Mouse (Mus musculus): ENCODE measurements around the gene Vapa. TPM values are rescaled to one million over a fixed set of nuclear protein-coding genes. Genes with fewer than 3 reads are reported as not detected.
A peak's percentile ranks its signal among the peaks of the same experiment; 100 is the strongest.

Gene Vapa
- polyA plus RNA-seq, 1 experiment from 2014 or later, result 270 TPM

DNA sequence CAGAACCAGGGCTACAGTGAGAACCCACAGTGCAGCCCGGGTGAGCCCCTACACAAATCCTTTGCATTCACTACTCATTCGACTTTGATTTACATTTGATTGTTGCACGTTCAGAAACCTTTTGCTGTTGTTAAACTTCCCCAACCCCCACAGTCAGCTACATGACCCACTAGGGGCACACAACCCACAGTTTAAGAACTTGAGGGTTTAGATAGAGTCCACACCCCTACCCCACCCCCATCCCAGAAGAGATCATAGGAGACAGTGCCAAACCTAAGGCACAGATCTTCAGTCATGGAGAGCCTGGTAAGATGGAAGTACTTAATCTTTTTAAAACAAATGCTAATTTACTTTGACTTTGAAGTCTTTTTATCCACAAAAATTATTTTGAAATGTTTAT, 2.3 kb upstream of the Vapa start:
- Histone ChIP-seq H3K9ac (no peak overlapping the region), H3K36me3 (no peaks in the 10 kb centered on the region)
- 36% methylated on average over 3 of the region's 3 CpGs for WGBS

DNA sequence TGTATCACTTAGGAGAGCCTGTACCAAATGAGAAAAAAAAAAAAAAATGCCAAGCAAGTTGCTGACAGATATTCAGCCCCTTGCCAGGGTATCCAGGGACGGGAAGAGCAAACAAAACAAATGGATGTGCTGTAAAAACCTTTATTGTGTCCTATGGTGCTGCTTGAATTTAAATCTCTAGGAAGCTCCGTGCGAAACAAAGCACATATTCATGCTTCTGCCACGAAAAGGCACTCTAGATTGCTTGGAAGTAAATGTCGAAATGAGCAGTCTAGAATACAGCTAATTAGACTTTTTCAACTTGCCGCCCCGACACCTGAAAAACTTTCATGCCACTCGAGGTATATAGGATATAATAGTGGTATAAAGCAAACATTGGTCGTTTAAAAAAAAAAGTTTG, 1.1 kb upstream of the Vapa start:
- H3K9me3 ChIP-seq, result no peaks in the 10 kb centered on the region
- no peaks in the 10 kb centered on the region for H3K36me3 ChIP-seq
- no peak for ATAC-seq (ENCODE audit: low FRiP score, low read depth)
- peak overlapping the region; percentile 94 for H3K4me3 ChIP-seq
- peak overlapping the region; percentile 72 for H3K4me2 ChIP-seq
- H3K4me1 ChIP-seq (replicated peaks), result peaks cover 24% of the 10 kb centered on the region
- H3K27ac ChIP-seq (replicated peaks), result peak overlapping the region; percentile 99
- under 1% methylated on average over 9 of the region's 9 CpGs for WGBS
- no peaks in the 10 kb centered on the region for H3K27me3 ChIP-seq
- H3K9ac ChIP-seq, result peak overlapping the region; percentile 85

More for the DNA sequence above, 2.3 kb upstream of the Vapa start:
- Histone ChIP-seq H3K27ac (replicated peaks) (no peak overlapping the region), H3K4me3 (no peak overlapping the region), H3K4me2 (no peak overlapping the region), H3K4me1 (replicated peaks) (peaks cover 14% of the 10 kb centered on the region), H3K27me3 (no peaks in the 10 kb centered on the region), H3K9me3 (no peaks in the 10 kb centered on the region)
- ATAC-seq (ENCODE audit: low FRiP score, low read depth), result no peak

DNA sequence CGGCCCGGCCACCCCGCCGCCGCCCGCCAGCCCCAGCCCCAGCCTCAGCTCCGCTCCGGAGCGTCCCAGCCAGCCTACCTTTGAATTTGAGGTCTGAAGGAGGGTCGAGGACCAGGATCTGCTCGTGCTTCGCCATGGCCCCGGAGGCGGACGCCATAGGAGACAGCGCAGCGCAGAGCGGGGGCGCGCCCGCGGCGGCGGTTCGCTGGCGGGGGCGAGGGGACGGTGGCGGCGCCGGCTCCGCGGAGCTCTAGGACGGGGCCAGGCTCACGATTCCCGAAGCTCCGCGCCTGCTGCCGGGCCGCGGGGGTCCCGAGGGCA, 253 bp downstream of the Vapa start:
- Histone ChIP-seq H3K4me2 (peak overlapping the region; percentile 72), H3K4me3 (peak overlapping the region; percentile 94), H3K27ac (replicated peaks) (peak overlapping the region; percentile 99), H3K36me3 (no peaks in the 10 kb centered on the region), H3K9me3 (no peaks in the 10 kb centered on the region), H3K27me3 (no peaks in the 10 kb centered on the region), H3K9ac (peak overlapping the region; percentile 94), H3K4me1 (replicated peaks) (peaks cover 37% of the 10 kb centered on the region)
- peak; percentile 71 for ATAC-seq (ENCODE audit: low FRiP score, low read depth)
- WGBS, result under 1% methylated on average over 35 of the region's 42 CpGs

DNA sequence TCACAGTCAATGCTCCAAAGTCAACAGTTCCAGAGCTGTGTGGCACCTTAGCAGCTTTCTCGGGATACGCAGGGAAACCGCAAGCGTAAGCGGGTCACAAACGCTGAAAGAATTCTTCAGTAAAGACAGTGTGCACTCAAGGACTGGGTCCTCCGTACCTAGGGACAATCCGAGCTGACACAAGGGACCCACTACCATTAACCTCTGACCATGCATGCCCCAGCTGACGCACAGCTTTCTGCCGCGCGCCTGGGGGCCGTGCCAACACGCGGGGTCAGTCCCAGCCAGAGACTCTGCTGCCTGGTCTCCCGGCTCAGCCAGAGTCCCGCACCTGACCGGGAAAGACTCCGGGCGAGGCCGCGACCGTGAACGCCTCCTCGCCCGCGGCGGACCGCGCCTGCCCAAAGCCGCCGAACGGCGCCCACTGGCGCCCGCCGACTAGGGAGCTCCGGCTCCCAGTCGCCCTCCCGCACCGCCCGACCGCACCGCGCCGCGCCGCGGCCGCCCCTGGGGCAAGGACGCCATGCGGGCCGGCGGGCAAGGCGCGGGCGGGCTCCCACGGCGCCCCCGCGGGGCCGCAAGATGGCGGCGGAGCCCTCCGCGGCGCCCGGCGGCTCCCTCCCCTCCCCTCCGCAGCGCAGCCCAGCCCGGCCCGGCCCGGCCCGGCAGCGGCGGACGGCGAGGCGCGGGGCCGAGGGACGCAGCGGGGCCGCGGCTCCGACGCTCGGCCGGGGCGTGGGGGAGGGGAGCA, 789 bp downstream of the Vapa start:
- under 1% methylated on average over 57 of the region's 91 CpGs for WGBS
- peak overlapping the region; percentile 99 for H3K27ac ChIP-seq (replicated peaks)
- no peaks in the 10 kb centered on the region for H3K27me3 ChIP-seq
- peak; percentile 24 for ATAC-seq (ENCODE audit: low FRiP score, low read depth)
- peak overlapping the region; percentile 94 for H3K4me3 ChIP-seq
- H3K4me2 ChIP-seq, result peak overlapping the region; percentile 72
- peak overlapping the region; percentile 94 for H3K9ac ChIP-seq
- no peaks in the 10 kb centered on the region for H3K36me3 ChIP-seq
- H3K4me1 ChIP-seq (replicated peaks), result peaks cover 42% of the 10 kb centered on the region
- no peaks in the 10 kb centered on the region for H3K9me3 ChIP-seq

DNA sequence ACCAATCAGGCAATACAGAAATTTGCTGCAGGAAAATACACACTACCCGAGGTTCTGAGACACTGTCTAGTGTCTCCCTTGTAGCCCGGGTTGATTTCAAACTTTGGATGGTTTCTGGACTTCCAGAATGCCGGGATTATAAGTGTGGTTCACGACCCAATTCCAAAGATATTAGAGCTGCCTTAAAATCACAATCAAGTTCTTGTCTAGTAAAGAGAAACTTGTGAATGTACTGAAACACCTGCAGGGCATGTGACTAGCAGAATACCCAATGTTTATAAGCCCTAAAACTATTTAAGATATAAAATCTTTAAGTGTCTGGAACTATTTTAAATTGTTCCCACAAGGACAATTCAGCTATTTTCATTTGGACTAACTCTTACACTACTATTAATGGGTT, 1.6 kb downstream of the Vapa start:
- H3K36me3 ChIP-seq, result no peaks in the 10 kb centered on the region
- peaks cover 45% of the 10 kb centered on the region for H3K4me1 ChIP-seq (replicated peaks)
- 14% methylated on average over 4 of the region's 4 CpGs for WGBS
- no peaks in the 10 kb centered on the region for H3K27me3 ChIP-seq
- H3K27ac ChIP-seq (replicated peaks), result no peak overlapping the region
- H3K9ac ChIP-seq, result peak overlapping the region; percentile 94; the same call in 1 of the 2 replicates
- no peak for ATAC-seq (ENCODE audit: low FRiP score, low read depth)
- H3K4me3 ChIP-seq, result peak overlapping the region; percentile 94
- peak overlapping the region; percentile 72 for H3K4me2 ChIP-seq
- no peaks in the 10 kb centered on the region for H3K9me3 ChIP-seq

DNA sequence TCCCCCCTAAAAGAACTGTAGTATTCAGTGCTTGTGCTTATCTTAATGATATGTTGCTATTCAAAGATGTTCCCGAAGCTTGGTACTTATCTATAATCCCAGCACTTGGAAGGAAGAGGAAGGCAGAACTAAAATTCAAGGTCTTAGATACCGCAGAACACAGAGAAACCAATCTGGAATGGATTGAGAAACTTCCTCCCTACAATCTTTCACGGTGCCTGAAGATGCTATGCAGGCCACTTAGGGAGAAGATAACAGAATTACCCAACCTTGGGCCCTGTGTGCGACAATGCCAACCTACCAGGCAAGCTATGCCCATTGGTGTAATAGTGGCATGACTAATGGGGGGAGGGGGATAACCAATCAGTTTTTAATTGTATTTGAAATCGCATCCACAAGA, 4.6 kb downstream of the Vapa start:
- H3K27me3 ChIP-seq, result no peaks in the 10 kb centered on the region
- H3K36me3 ChIP-seq, result no peaks in the 10 kb centered on the region
- peaks cover 50% of the 10 kb centered on the region for H3K4me1 ChIP-seq (replicated peaks)
- no peak overlapping the region for H3K9ac ChIP-seq
- H3K9me3 ChIP-seq, result no peaks in the 10 kb centered on the region
- H3K27ac ChIP-seq (replicated peaks), result no peak overlapping the region
- H3K4me2 ChIP-seq, result no peak overlapping the region
- no peak overlapping the region for H3K4me3 ChIP-seq
- ATAC-seq (ENCODE audit: low FRiP score, low read depth), result no peak
- 73% methylated on average over 5 of the region's 5 CpGs for WGBS

DNA sequence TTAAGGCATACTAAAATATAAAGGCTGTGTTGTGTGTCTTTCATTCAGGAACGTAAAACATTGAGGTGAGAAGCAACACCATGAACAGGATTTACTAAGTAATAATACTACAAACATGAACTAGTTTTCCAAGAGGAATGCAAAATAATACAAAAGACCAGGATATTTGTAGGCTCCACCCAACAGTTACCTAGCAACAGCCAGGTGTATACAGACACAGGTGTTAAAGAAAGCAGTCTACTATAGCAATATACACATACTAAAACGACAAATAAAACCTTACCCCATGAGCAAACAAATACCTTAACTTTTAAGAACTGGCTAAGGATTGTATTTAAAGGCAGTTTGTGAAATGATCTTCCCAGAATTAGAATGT, 5.1 kb downstream of the Vapa start:
- Histone ChIP-seq H3K36me3 (no peaks in the 10 kb centered on the region), H3K27ac (replicated peaks) (no peak overlapping the region), H3K9ac (no peak overlapping the region), H3K9me3 (no peaks in the 10 kb centered on the region), H3K4me1 (replicated peaks) (peaks cover 51% of the 10 kb centered on the region), H3K4me2 (no peak overlapping the region), H3K4me3 (no peak overlapping the region), H3K27me3 (no peaks in the 10 kb centered on the region)
- WGBS, result 82% methylated on average over 2 of the region's 2 CpGs
- ATAC-seq (ENCODE audit: low FRiP score, low read depth), result no peak

DNA sequence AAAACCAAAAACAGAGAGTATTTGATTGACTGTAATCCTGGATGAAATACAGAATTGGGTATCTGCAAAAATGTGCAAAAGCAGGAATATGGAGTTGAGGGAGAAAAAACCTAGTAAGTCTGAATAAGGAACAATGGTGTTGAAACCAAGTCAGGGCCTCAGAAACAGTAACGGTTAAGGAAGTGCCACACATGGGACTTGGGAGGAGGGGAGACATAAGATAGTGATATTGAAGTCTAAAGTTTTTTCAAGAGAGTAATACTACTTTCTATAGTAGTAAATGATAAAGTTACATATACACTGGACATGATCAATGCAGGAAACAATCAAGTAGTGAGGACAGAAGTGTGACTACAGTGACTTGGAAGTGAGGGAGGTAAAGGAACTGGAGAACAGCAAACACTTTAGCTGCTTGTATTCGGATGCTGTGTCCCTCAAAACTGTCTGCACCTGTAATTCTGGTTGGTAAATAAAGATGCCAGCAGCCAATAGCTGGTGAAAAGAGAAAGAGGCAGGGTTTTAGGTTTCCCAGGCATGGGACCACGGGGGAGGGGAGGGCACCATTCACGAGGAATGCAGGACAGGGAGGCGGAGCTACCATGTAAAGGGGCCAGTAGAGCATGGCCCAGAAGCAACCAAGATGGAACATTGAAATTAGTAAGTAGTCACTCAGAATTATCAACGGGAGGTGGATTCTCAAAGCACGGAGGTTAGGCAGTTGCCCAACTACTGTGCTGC, 5.6 kb downstream of the Vapa start:
- no peak for ATAC-seq (ENCODE audit: low FRiP score, low read depth)
- peaks cover 51% of the 10 kb centered on the region for H3K4me1 ChIP-seq (replicated peaks)
- no peaks in the 10 kb centered on the region for H3K27me3 ChIP-seq
- 44% methylated on average over 7 of the region's 7 CpGs for WGBS
- H3K27ac ChIP-seq (replicated peaks), result no peak overlapping the region
- no peak overlapping the region for H3K4me2 ChIP-seq
- H3K9me3 ChIP-seq, result no peaks in the 10 kb centered on the region
- no peaks in the 10 kb centered on the region for H3K36me3 ChIP-seq
- H3K4me3 ChIP-seq, result no peak overlapping the region
- H3K9ac ChIP-seq, result no peak overlapping the region

DNA sequence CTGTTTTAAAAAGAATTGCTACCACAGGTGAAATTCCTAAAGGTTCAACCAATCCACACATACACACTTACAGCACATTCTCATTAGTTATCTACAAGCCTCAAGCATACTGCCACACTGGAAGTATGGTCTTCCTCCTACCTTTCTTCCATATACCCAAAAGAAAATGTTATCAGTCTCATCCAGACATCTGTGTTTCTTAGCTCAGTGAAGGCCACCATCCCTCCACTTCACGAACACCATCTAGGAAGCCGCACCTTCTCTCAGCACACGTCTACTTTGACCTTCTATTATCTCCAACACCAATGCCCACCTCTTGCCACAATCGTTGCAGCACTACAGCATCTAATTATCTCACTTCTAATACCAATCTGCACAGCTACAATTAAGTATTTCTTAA, 7.3 kb downstream of the Vapa start:
- WGBS, result 85% methylated on average over 4 of the region's 4 CpGs
- Histone ChIP-seq H3K9ac (no peak overlapping the region), H3K27me3 (no peaks in the 10 kb centered on the region), H3K4me3 (no peak overlapping the region), H3K27ac (replicated peaks) (no peak overlapping the region), H3K4me2 (no peak overlapping the region), H3K4me1 (replicated peaks) (peaks cover 45% of the 10 kb centered on the region), H3K36me3 (no peaks in the 10 kb centered on the region), H3K9me3 (no peaks in the 10 kb centered on the region)
- ATAC-seq (ENCODE audit: low FRiP score, low read depth), result no peak

DNA sequence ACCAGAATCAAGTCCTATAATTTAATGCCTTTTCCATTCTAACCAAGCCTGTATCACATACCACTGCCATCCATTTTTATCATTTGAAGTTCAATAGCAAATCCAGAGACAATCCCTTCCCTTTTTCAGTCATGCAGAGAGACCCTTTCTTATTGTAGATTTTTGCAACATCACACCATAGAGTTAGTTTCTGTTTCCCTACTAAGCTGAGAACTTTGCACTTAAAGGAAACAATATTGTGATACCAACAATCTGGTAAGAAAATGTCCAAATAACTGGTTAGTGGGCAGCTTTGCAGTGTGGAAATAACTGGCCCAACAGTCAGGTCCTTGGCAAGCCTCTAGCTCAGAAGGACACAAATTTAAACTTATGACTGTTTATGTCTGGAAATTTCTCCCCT, 8.5 kb downstream of the Vapa start:
- H3K9ac ChIP-seq, result no peak overlapping the region
- no peak overlapping the region for H3K27ac ChIP-seq (replicated peaks)
- no peak for ATAC-seq (ENCODE audit: low FRiP score, low read depth)
- H3K4me1 ChIP-seq (replicated peaks), result peaks cover 46% of the 10 kb centered on the region
- H3K36me3 ChIP-seq, result no peaks in the 10 kb centered on the region
- H3K4me2 ChIP-seq, result no peak overlapping the region
- H3K4me3 ChIP-seq, result no peak overlapping the region
- no peaks in the 10 kb centered on the region for H3K9me3 ChIP-seq
- no peaks in the 10 kb centered on the region for H3K27me3 ChIP-seq

DNA sequence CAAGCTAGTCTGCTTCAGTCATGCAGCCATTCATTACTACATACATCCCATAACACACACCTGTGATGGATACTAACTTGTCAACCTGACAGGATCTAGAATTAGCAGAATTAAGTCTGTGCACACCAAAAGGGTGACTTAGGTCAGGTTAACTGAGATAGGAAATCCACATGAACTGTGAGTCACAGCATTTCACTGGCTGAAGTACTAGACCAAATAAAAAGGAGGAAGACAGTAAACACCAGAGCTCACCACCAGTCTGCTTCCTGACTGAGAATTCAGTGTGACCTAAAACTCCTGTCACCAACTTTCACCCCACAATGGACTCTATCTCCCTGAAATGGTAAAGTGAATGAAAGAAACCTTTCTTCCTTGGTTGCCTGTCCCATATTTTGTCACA, 9.0 kb downstream of the Vapa start:
- H3K36me3 ChIP-seq, result no peaks in the 10 kb centered on the region
- H3K4me1 ChIP-seq (replicated peaks), result peaks cover 42% of the 10 kb centered on the region
- no peak overlapping the region for H3K4me2 ChIP-seq
- no peak overlapping the region for H3K27ac ChIP-seq (replicated peaks)
- no peak overlapping the region for H3K9ac ChIP-seq
- no peak overlapping the region for H3K4me3 ChIP-seq
- no peaks in the 10 kb centered on the region for H3K27me3 ChIP-seq
- ATAC-seq (ENCODE audit: low FRiP score, low read depth), result no peak
- no peaks in the 10 kb centered on the region for H3K9me3 ChIP-seq

DNA sequence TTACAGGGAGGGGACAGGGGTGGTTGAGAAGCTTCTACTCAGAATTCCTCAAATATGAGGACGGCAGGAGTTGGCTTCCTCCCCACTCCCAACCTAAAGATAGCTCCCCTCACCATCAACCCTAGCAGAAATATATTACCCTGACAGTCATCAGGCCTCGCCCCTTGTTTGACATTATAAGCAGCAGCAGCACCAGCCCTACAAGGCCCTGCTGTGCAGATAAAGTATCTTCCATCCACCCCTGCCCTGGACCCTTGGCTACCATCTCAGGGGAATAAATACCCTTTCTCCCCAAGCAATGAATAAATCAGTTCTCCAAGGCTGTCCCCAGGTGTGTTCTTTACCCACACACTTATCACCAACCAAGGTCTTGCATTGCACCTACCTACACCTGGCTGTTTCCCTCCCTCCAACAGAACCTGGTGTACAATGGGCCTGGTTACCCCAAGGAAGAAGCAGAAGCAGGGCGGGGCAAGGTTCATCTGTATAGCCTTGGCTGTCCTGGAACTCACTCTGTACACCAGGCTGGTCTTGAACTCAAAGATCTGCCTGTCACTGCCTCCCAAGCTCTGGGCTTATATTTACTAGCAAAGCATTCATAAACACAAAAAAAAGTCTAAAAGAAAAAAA, 15.4 kb downstream of the Vapa start:
- peaks cover 29% of the 10 kb centered on the region for H3K4me1 ChIP-seq (replicated peaks)
- no peak overlapping the region for H3K4me3 ChIP-seq
- no peaks in the 10 kb centered on the region for H3K9me3 ChIP-seq
- no peak overlapping the region for H3K27ac ChIP-seq (replicated peaks)
- no peak overlapping the region for H3K9ac ChIP-seq
- WGBS, result 89% methylated on average over 3 of the region's 3 CpGs
- no peak overlapping the region for H3K4me2 ChIP-seq
- H3K27me3 ChIP-seq, result no peaks in the 10 kb centered on the region
- peaks cover 1% of the 10 kb centered on the region; the same call in 1 of the 2 replicates for H3K36me3 ChIP-seq
- peak; percentile 29; the same call in 1 of the 2 replicates for ATAC-seq (ENCODE audit: low FRiP score, low read depth)

Data from hindbrain, embryonic 15.5 days (tissue).